Mouse (Mus musculus) adrenal gland, postnatal 25 days (tissue): ENCODE measurements around the gene Hoxc10. TPM values are rescaled to one million over a fixed set of nuclear protein-coding genes. Genes with fewer than 3 reads are reported as not detected.

Experiments
- DNase-seq: peaks from one replicate; pipeline ENCODE4 v3.0.0; 2021; ENCODE audit warnings: mixed read lengths
- total RNA-seq: library from RNA; stranded (reverse); gene quantifications from 2 replicates; pipeline ENCODE4 v1.2.3, GENCODE M21; 2021

Hoxc10 gene
- total RNA-seq, 1 experiment from 2014 or later: 0.36 TPM

GRCm38 (mm10) chr15:102990461-102991397 is 24.1 kb downstream of the Hoxc10 start, which contains the start of gene Hoxc8:
Gene Hoxc8, plus strand, starts transcription at chr15:102990607.
- peak; percentile 52 for DNase-seq

DNA sequence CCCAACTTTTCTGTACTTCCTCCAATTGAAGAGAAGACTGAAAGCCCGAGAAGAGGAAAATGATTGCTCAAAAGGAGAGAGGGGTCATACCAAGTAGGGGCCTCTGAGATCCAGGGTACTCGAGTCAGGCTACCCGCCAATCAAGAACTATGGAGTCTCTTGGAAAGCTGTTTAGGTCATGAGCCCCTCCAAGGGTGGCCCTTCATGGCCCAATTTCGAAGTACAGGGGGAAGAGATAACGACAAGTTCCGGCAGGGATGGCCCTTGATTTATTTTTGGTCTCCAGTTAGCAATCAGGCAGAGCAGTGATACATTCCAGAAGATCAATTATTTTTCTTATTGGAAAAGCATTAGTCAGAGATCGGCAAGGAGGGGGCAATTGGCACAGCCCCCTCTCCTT is 25.2 kb downstream of the Hoxc10 start:
- DNase-seq: no peak

DNA sequence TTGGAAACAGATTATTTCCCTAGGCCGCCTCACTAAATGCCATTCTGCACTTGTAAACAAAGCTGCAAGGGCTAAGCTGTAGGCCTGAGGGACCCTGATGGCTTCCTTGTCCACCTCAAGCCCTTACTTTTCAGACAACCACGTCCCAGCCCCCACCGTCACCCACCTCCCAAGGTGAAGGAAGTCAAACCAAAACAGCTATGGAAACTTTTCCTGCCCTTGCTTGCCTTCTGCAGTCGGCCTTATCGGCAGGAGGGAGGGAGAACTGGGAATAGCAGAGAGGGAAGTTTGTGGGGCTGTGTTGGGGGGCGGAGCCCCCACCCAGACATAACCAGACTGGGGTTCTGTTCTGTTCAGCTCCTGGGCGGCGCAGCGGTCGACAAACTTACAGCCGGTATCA is 25.6 kb downstream of the Hoxc10 start:
- no peak for DNase-seq

- DNase-seq: no peak
Observed at GRCm38 (mm10) chr15:102992863-102993262, 26.3 kb downstream of the Hoxc10 start.

- DNase-seq: no peak
Observed at GRCm38 (mm10) chr15:102996548-102996947, 30.0 kb downstream of the Hoxc10 start.

DNA sequence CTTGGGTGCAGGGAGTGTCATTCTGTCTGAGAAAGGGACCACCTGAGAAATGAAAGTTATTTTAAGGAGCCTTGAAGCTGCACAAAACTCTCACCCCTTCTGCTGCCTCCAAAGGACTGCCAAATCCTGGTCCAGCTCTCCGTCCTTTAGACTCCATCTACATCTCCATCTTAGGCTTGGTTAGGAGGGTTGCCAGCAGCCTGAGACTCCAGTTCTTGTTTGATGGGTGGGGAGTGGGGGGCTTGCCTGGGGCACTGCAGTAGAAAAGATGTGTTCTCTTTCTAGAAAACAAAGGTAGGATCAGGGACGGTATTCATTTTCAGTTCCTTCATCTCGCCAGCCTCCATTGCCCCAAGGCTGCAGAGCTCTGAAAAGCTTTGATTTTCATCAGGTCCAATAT is 30.8 kb downstream of the Hoxc10 start:
- no peak for DNase-seq

- peak; percentile 42 for DNase-seq
Observed at GRCm38 (mm10) chr15:102997939-102998355, 31.4 kb downstream of the Hoxc10 start, which contains the start of gene Hoxc6. Gene Hoxc6, plus strand, starts transcription at chr15:102998257.

- no peak for DNase-seq
Observed at GRCm38 (mm10) chr15:102998608-102999182, 32.1 kb downstream of the Hoxc10 start.

DNA sequence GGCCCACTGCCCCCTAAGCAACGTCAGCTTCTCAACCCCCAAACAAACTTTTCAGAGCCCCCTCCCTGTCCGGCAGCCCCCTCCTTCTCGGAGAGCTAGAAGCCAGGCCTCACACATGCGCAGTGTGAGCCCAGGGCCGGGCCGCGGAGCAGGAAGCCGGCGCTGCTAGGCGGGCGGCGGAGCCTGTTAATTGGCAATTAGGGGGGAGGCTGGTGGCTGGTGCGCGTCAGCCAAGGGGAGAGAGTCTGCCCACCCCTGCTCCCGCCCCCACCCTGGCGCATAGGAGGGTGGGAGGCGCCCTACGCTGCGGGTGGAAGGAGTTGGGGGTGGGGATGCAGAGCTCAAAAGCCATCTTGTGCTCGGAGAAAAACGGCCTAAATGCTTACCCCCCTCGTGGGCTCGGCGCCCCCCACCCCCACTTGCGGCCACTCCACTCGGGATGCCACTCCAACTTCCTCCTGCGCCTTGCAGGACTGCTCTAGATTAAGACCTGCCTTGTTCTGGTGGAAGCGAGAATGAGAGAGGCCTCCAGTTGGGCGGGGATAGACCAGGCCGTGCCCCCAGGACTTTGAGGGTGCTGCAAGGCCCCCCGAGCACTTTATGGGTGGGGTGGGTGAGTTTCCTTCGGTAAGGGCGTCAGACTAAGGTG is 32.7 kb downstream of the Hoxc10 start:
- DNase-seq: peak; percentile 89

- no peak for DNase-seq
Observed at GRCm38 (mm10) chr15:102999955-103000354, 33.4 kb downstream of the Hoxc10 start.

DNA sequence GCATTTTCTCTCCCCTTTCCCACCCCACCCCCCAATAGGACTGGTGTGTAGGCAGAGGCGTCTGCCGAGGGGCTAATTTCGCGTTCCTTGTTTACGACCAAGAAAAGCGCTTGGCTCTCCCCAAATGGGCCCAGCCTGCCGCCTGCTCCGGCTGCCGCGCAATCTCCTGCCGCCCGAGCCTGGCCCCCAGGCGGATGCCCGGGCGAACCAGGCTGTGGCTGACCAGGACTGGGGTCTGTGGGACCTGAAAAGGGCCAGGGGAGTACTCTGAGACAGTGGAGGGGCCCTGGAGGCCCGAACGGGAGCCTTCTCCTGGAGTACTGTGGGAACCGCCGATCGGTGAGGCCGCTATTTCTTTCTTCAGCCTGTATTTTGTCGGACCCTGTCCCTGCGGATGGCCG is 33.9 kb downstream of the Hoxc10 start:
- DNase-seq: no peak

DNA sequence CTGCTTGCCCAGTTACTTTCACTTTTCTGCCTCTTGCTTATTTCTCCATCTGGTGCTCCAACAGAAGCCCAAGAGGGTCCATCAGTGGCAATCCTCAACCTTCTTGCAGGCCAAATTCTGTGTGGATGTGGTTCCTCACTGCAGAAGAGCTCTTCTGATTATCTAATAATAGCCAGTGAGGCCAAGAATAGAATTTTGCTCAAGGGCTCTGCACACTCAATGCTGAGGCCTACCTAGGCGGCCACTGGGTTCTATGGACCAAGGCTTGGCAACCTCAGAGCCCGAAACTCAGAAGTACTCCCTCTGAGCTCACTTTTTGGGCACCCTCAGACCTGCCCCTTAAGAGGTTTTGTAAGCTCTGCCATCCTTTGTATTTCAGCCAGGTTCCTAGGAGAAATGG is 34.8 kb downstream of the Hoxc10 start:
- DNase-seq: no peak

DNA sequence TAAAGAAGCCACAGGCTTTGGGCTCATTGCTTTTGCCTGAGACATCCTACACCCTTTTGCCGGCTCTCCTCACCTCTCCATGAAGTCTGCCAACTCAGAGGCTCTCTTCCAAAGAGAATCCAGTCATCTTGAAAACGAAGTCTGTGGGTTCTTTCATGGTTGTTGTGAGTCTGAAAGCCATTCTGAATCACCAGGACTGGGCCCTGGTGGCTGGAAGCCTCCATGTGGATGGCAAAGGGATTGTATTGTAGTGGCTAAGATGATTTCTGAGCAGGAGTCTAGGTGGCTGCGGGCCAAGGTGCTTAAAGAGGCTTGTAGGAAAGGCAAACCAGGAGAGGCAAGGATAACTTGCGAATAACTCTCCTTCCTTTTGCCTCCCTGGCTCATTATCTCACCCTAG is 35.6 kb downstream of the Hoxc10 start:
- DNase-seq: peak; percentile 45

- no peak for DNase-seq
Observed at GRCm38 (mm10) chr15:103002821-103003448, 36.3 kb downstream of the Hoxc10 start.

- DNase-seq: peak; percentile 57
Observed at GRCm38 (mm10) chr15:103005308-103005707, 38.7 kb downstream of the Hoxc10 start.

GRCm38 (mm10) chr15:103005797-103006196 is 39.2 kb downstream of the Hoxc10 start:
- DNase-seq: no peak

- DNase-seq: no peak
Observed at GRCm38 (mm10) chr15:103006326-103006725, 39.7 kb downstream of the Hoxc10 start.

DNA sequence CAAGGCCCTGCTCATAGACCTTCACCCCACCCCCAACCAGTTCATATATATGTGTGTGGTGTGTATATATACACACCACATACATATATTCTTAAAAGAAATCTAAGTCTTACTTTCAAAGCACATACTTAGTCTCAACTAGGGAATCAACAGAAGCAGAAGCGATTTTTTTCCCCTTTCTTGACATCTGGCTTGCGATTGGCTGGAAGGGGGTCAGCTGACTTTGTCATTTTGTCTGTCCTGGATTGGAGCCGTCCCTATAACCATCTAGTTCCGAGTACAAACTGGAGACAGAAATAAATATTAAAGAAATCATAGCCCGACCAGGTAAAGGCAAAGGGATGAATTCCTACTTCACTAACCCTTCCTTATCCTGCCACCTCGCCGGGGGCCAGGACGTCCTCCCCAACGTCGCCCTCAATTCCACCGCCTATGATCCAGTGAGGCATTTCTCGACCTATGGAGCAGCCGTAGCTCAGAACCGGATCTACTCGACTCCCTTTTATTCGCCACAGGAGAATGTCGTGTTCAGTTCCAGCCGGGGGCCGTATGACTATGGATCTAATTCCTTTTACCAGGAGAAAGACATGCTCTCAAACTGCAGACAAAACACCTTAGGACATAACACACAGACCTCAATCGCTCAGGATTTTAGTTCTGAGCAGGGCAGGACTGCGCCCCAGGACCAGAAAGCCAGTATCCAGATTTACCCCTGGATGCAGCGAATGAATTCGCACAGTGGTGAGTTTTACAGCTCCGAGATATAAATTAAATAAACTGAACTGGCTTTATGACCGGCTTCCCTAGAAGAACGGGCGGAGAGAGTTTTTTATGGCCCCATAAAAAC is 42.9 kb downstream of the Hoxc10 start:
- DNase-seq: peak; percentile 57

DNA sequence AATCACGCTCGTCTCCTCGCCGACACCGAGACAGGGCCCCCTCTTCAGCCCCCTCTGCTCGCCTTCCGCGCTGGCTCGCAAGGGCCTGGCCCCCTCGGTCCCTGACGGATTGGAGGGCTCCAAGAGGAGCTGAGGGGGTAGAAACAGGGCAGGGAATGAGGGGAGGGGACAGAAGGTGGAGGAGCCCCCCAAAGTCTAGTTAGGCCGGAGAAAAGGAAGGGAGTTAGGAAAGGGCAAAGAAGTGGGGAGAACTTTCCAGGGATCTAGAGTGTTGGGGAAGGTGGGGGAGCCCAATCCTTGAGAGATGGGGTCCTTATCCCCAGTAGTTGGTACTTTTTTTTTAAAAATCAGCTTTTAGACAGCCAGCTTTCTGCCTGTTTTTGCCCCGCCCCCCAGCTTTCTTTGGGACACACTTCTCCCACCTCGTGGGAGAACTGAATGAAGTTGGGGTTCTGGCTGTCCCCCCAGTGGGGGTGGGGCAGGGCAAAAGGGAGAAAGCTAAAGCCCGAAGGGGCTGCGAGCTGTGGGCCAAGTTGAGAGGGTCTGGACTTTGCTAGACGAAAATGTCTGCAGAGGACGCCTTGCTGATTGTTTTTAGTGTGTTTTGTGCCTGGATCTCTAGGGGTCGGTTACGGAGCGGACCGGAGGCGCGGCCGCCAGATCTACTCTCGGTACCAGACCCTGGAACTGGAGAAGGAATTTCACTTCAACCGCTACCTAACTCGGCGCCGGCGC is 43.7 kb downstream of the Hoxc10 start:
- DNase-seq: peak; percentile 54

GRCm38 (mm10) chr15:103010847-103011555 is 44.4 kb downstream of the Hoxc10 start:
- no peak for DNase-seq
